ENCODE assay signal across 16 mouse cellular contexts in the genomic region with DNA sequence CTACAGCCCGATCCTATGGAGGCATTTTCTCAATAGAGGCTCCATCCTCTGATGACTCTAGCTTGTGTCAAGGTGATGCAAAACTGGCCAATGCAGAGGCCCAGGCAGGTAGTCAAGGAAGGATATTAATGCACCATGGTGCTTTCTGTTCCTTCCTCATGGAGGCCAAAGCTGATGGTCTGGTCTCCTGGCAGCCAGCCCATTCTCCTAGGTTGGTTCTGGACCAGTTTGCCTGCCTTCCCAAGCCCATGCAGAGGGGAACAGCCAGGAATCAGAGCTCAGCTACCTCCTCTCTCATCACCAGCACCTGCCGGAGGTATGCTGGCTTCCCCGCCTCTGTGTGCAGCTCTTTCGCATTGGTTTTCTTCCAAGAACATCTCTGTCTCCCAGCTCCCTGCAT. TPM values are rescaled to one million over a fixed set of nuclear protein-coding genes. Genes with fewer than 3 reads are reported as not detected.
"Had no signal": no experiment of that assay in that cellular context is flagged by ENCODE, and none has a peak within 500 bp of the region (broad histone marks: within the 10 kb centered on the region; RNA-seq: fewer than 3 reads in every experiment).

No protein-coding gene starts in this region.

- H3K36me3 ChIP-seq: neural tube, embryonic 15.5 days; stomach, embryonic 15.5 days had no signal

- H3K27ac ChIP-seq: neural tube, embryonic 15.5 days; stomach, embryonic 15.5 days; stomach, postnatal 0 days had no signal

- H3K27me3 ChIP-seq: neural tube, embryonic 15.5 days had no signal

- H3K9me3 ChIP-seq: neural tube, embryonic 15.5 days; stomach, embryonic 15.5 days had no signal

- H3K4me1 ChIP-seq: stomach, embryonic 15.5 days had no signal

- DNase-seq: retina, postnatal 1 day; right cerebral cortex, adult 18-20 months; right cerebral cortex, postnatal 14 days; right cerebral cortex, postnatal 25 days; right cerebral cortex, postnatal 4 days; spleen, adult 18-20 months; thymus, adult 18-20 months; thymus, adult 2 months; thymus, postnatal 14 days; thymus, postnatal 25 days; thymus, postnatal 36 days; thymus, postnatal 4 days had no signal

- H3K4me3 ChIP-seq: neural tube, embryonic 15.5 days; stomach, embryonic 15.5 days had no signal

- H3K9ac ChIP-seq: neural tube, embryonic 15.5 days; stomach, embryonic 15.5 days had no signal

- H3K4me2 ChIP-seq: neural tube, embryonic 15.5 days; stomach, embryonic 15.5 days had no signal

RNA-seq across cellular contexts. Expression of a gene that starts 31.4 kb away (rescaled TPM):
- total RNA-seq: neutrophil, adult 5-6 weeks had no signal
